22 mouse cellular contexts compared by ENCODE assay signal in genomic region chr5:132498045-132498444, GRCm38 (mm10). TPM values are rescaled to one million over a fixed set of nuclear protein-coding genes. Genes with fewer than 3 reads are reported as not detected.
DNase-seq lines count a peak whose midpoint lies in the region; ATAC-seq lines count a peak whose summit lies in the region.
"Had no signal": no experiment of that assay in that cellular context is flagged by ENCODE, and none has a peak within 500 bp of the region (broad histone marks: within the 10 kb centered on the region; RNA-seq: fewer than 3 reads in every experiment).

No protein-coding gene starts in this region.

- peak; percentile 80 for ATAC-seq in frontal cortex, adult (ENCODE audit: low TSS enrichment)
- no peak for ATAC-seq in heart, embryonic 12.5 days (ENCODE audit: insufficient number of reproducible peaks, low FRiP score)
- no peak for ATAC-seq in forebrain, embryonic 11.5 days (replicated peaks; ENCODE audit: low FRiP score)
- ATAC-seq: activated CD4-positive, CD25-positive, alpha-beta regulatory T cell, adult 4 months; CD4-positive, CD25-positive, alpha-beta regulatory T cell, adult 4 months; Patski had no signal

- no peak overlapping the region for H3K9ac ChIP-seq in heart, embryonic 12.5 days
- H3K9ac ChIP-seq in forebrain, embryonic 11.5 days (ENCODE audit: low read length) = no peak overlapping the region

- no peak overlapping the region for H3K27ac ChIP-seq in heart, embryonic 12.5 days (ENCODE audit: poor library complexity, severe bottlenecking)
- no peak overlapping the region for H3K27ac ChIP-seq in forebrain, embryonic 11.5 days (ENCODE audit: low read depth, low read length)

- H3K4me2 ChIP-seq in heart, embryonic 12.5 days = no peak overlapping the region
- H3K4me2 ChIP-seq in forebrain, embryonic 11.5 days (ENCODE audit: low read depth, low read length, severe bottlenecking) = no peak overlapping the region

- H3K4me1 ChIP-seq in heart, embryonic 12.5 days (replicated peaks) = peaks cover 19% of the 10 kb centered on the region
- H3K4me1 ChIP-seq in forebrain, embryonic 11.5 days (replicated peaks; ENCODE audit: control insufficient read depth, insufficient read depth, low read length) = peaks cover 9% of the 10 kb centered on the region; the same call in 1 of the 2 replicates

- 87% methylated on average over 5 of the region's 5 CpGs for WGBS in heart, embryonic 12.5 days
- 85% methylated on average over 5 of the region's 5 CpGs for WGBS in forebrain, embryonic 11.5 days

- H3K9me3 ChIP-seq in heart, embryonic 12.5 days (replicated peaks) = no peaks in the 10 kb centered on the region
- H3K9me3 ChIP-seq in forebrain, embryonic 11.5 days (ENCODE audit: control insufficient read depth, low read length) = no peaks in the 10 kb centered on the region
- H3K9me3 ChIP-seq: G1E had no signal

- DNase-seq in frontal cortex, postnatal 14 days (ENCODE audit: low spot score in 2 of 2) = no peak
- peak; percentile 74 for DNase-seq in brain, adult 2 months (ENCODE audit: low read depth, low spot score)
- peak; percentile 53 for DNase-seq in telencephalon, adult 2 months (ENCODE audit: low read depth, low spot score)
- DNase-seq in forebrain, embryonic 11.5 days (ENCODE audit: low spot score) = no peak
- DNase-seq: adrenal gland, adult 2 months; adrenal gland, adult 8-10 months; adrenal gland, postnatal 10 days; adrenal gland, postnatal 14 days; adrenal gland, postnatal 25 days; adrenal gland, postnatal 36 days; B cell, adult 2 months; cerebellum, adult 11 months; cerebellum, adult 11-12 months; cerebellum, adult 18-20 months; cerebellum, adult 2 months had no signal

- no peak overlapping the region for H3K4me3 ChIP-seq in heart, embryonic 12.5 days
- H3K4me3 ChIP-seq in forebrain, embryonic 11.5 days (ENCODE audit: low read depth, low read length) = no peak overlapping the region

- no peaks in the 10 kb centered on the region for H3K27me3 ChIP-seq in heart, embryonic 12.5 days (replicated peaks)
- no peaks in the 10 kb centered on the region for H3K27me3 ChIP-seq in forebrain, embryonic 11.5 days (ENCODE audit: control insufficient read depth, insufficient read depth, low read length)
- H3K27me3 ChIP-seq: CH12.LX, Patski had no signal

- H3K36me3 ChIP-seq in heart, embryonic 12.5 days = no peaks in the 10 kb centered on the region
- no peaks in the 10 kb centered on the region for H3K36me3 ChIP-seq in forebrain, embryonic 11.5 days (ENCODE audit: control insufficient read depth, insufficient read depth, low read length)
- H3K36me3 ChIP-seq: G1E had no signal

RNA-seq across cellular contexts. Expression of gene Auts2, which starts 45.1 kb away (rescaled TPM):
- polyA plus RNA-seq in heart, embryonic 12.5 days (2016; fragmentation: Nextera tagmentation; extraction: Ambion mirVana) = 21.1 and 25.3 TPM in 2 replicates
- polyA plus RNA-seq in forebrain, embryonic 11.5 days (2014; fragmentation: Nextera tagmentation; extraction: Ambion mirVana) = 64.2 and 71.4 TPM in 2 replicates

Comparison
In these comparisons a context has a peak if more than half of its experiments do, and no peak if none do; other contexts are left out.
1. DNase-seq: peak in brain, adult 2 months (single experiment) and telencephalon, adult 2 months (single experiment); none in frontal cortex, postnatal 14 days (0 of 2) and forebrain, embryonic 11.5 days (single experiment).